Mouse (Mus musculus): Measurements from ENCODE around the gene Kcnj10. TPM values are rescaled to one million over a fixed set of nuclear protein-coding genes. Genes with fewer than 3 reads are reported as not detected.

Gene Kcnj10
- polyA plus RNA-seq, 1 experiment: 3.9 TPM

DNA sequence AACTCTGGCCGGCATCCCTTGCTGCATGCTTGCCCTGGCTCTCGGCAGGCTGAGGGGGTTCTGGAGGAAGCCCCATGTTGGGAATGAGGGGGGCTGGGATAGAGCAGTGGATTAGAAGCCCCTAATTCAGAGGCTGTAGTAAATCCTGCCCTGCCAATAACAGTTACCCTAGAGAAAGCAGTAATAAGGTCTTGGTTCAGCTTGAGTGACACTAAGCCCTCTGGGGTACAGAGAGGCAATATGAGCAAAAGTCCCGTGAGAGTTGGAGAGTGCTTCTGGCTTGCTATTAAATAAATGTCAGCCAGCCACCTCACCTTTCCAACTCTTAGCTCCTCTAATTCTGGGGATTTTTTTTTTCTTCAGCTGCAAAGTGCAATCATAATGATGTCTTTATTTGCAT, 14.3 kb downstream of the Kcnj10 start:
- no peak overlapping the region for H3K4me3 ChIP-seq (ENCODE audit: control insufficient read depth, insufficient read depth, low read length)
- TF ChIP-seq POLR2A (IDR thresholded peaks at IDR 0.05; ENCODE audit: control insufficient read depth, extremely low read depth, insufficient read depth, low read length, poor library complexity) (no peak), CTCF (IDR thresholded peaks at IDR 0.05; ENCODE audit: borderline replicate concordance, control insufficient read depth, extremely low read depth, insufficient read depth, low read length, poor library complexity) (no peak)
- no peaks in the 10 kb centered on the region for H3K4me1 ChIP-seq (replicated peaks; ENCODE audit: control insufficient read depth, insufficient read depth, low read length)
- no peak overlapping the region for H3K27ac ChIP-seq (ENCODE audit: control insufficient read depth, insufficient read depth, low read length)
- H3K36me3 ChIP-seq (ENCODE audit: control insufficient read depth, insufficient read depth, low read length): no peaks in the 10 kb centered on the region
- no peaks in the 10 kb centered on the region for H3K27me3 ChIP-seq (ENCODE audit: control insufficient read depth, insufficient read depth, low read length)
- WGBS: 87% methylated on average over 3 of the region's 3 CpGs
- DNase-seq: no peak

- WGBS: 0% methylated on average over 1 of the region's 1 CpGs
Observed at GRCm38 (mm10) chr1:172357550-172357949, 16.5 kb downstream of the Kcnj10 start.

DNA sequence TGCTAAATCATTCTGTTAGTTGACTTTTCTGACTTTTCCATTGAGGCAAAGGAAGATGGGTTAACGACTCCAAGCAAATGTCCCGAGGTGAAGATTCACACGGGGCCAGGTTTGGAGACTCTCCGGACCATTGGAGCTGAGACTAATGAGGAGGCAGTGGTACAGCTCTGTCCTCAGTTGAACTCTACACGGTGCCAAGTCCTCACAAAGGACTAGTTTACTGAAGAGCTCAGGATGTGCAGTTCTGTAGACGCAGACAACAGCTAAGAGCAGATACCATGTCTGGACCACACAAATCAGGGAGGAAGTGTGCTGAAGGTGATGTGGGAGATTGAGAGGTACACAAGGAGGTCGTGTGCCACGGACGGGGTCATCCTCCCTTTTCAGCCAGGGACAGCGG, 17.3 kb downstream of the Kcnj10 start:
- Histone ChIP-seq H3K4me1 (replicated peaks; ENCODE audit: control insufficient read depth, insufficient read depth, low read length) (no peaks in the 10 kb centered on the region), H3K4me3 (ENCODE audit: control insufficient read depth, insufficient read depth, low read length) (no peak overlapping the region), H3K27ac (ENCODE audit: control insufficient read depth, insufficient read depth, low read length) (no peak overlapping the region), H3K27me3 (ENCODE audit: control insufficient read depth, insufficient read depth, low read length) (no peaks in the 10 kb centered on the region), H3K36me3 (ENCODE audit: control insufficient read depth, insufficient read depth, low read length) (no peaks in the 10 kb centered on the region)
- DNase-seq: no peak
- TF ChIP-seq POLR2A (IDR thresholded peaks at IDR 0.05; ENCODE audit: control insufficient read depth, extremely low read depth, insufficient read depth, low read length, poor library complexity) (no peak), CTCF (IDR thresholded peaks at IDR 0.05; ENCODE audit: borderline replicate concordance, control insufficient read depth, extremely low read depth, insufficient read depth, low read length, poor library complexity) (no peak)
- WGBS: 85% methylated on average over 10 of the region's 10 CpGs

More at GRCm38 (mm10) chr1:172357550-172357949, 16.5 kb downstream of the Kcnj10 start:
- no peak overlapping the region for H3K27ac ChIP-seq (ENCODE audit: control insufficient read depth, insufficient read depth, low read length)
- TF ChIP-seq POLR2A (IDR thresholded peaks at IDR 0.05; ENCODE audit: control insufficient read depth, extremely low read depth, insufficient read depth, low read length, poor library complexity) (no peak), CTCF (IDR thresholded peaks at IDR 0.05; ENCODE audit: borderline replicate concordance, control insufficient read depth, extremely low read depth, insufficient read depth, low read length, poor library complexity) (peak; percentile 90)
- no peak overlapping the region for H3K4me3 ChIP-seq (ENCODE audit: control insufficient read depth, insufficient read depth, low read length)
- peak; percentile 61 for DNase-seq
- no peaks in the 10 kb centered on the region for H3K27me3 ChIP-seq (ENCODE audit: control insufficient read depth, insufficient read depth, low read length)
- H3K4me1 ChIP-seq (replicated peaks; ENCODE audit: control insufficient read depth, insufficient read depth, low read length): no peaks in the 10 kb centered on the region
- H3K36me3 ChIP-seq (ENCODE audit: control insufficient read depth, insufficient read depth, low read length): no peaks in the 10 kb centered on the region

DNA sequence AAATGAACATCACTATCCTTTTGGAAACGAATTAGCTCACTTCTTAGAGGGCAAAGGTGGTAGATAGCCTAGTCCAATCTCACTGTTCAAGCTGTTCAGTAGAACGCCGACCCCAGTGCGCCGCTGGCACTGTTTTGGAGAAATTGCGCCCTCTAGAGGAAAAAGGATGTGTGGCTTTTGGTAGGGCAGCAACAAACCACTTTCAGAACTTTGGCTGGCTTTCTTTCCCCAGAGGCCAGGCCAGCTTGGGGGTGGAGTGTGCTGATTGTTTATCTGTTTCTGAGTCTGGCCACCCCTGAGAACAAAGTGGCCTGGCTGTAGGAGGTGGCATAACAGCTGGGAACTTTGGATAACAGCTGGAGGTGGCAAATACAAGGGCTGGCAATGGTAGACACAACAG, 23.7 kb downstream of the Kcnj10 start:
- DNase-seq: peak; percentile 43
- Histone ChIP-seq H3K27ac (ENCODE audit: control insufficient read depth, insufficient read depth, low read length) (no peak overlapping the region), H3K36me3 (ENCODE audit: control insufficient read depth, insufficient read depth, low read length) (no peaks in the 10 kb centered on the region), H3K27me3 (ENCODE audit: control insufficient read depth, insufficient read depth, low read length) (no peaks in the 10 kb centered on the region), H3K4me1 (replicated peaks; ENCODE audit: control insufficient read depth, insufficient read depth, low read length) (peaks cover 7% of the 10 kb centered on the region), H3K4me3 (ENCODE audit: control insufficient read depth, insufficient read depth, low read length) (no peak overlapping the region)
- 25% methylated on average over 6 of the region's 6 CpGs for WGBS
- TF ChIP-seq CTCF (IDR thresholded peaks at IDR 0.05; ENCODE audit: borderline replicate concordance, control insufficient read depth, extremely low read depth, insufficient read depth, low read length, poor library complexity) (peak; percentile 63; the same call in 1 of the 2 replicates), POLR2A (IDR thresholded peaks at IDR 0.05; ENCODE audit: control insufficient read depth, extremely low read depth, insufficient read depth, low read length, poor library complexity) (no peak)

- no peaks in the 10 kb centered on the region for H3K36me3 ChIP-seq (ENCODE audit: control insufficient read depth, insufficient read depth, low read length)
- 22% methylated on average over 23 of the region's 23 CpGs for WGBS
- TF ChIP-seq POLR2A (IDR thresholded peaks at IDR 0.05; ENCODE audit: control insufficient read depth, extremely low read depth, insufficient read depth, low read length, poor library complexity) (no peak), CTCF (IDR thresholded peaks at IDR 0.05; ENCODE audit: borderline replicate concordance, control insufficient read depth, extremely low read depth, insufficient read depth, low read length, poor library complexity) (peak; percentile 85; the same call in 1 of the 2 replicates)
- no peak overlapping the region for H3K27ac ChIP-seq (ENCODE audit: control insufficient read depth, insufficient read depth, low read length)
- H3K4me3 ChIP-seq (ENCODE audit: control insufficient read depth, insufficient read depth, low read length): no peak overlapping the region
- H3K27me3 ChIP-seq (ENCODE audit: control insufficient read depth, insufficient read depth, low read length): no peaks in the 10 kb centered on the region
- peaks cover 7% of the 10 kb centered on the region for H3K4me1 ChIP-seq (replicated peaks; ENCODE audit: control insufficient read depth, insufficient read depth, low read length)
- peak; percentile 89 for DNase-seq
Observed at GRCm38 (mm10) chr1:172368768-172369418, 27.9 kb downstream of the Kcnj10 start.

DNA sequence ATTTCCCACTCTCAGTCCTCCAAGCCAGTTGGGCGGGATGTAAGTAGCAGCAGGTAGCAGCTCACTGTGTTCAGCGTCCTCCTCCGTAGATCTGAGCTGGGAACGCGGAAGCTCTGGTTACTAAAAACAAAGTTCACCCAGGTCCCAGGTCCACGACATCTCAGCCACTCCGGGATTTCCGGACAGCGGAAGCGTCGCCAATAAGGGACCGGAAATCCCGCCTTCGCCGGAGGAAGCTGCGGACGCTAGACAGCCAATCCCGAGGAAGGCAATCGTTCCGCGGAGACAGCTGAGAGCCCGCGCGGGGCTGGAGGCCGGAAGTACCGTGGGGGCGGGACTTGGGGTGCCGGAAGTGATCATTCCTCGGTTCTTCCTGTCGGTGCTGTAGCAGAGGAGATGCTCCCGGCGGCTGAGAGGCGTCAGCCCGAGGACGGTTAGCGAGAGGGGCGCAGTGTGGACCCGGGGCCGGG, 35.2 kb downstream of the Kcnj10 start, which contains the start of gene Pigm:
Gene Pigm (plus strand): TSS at position 349 of the 470 bp plus-strand sequence.
- Histone ChIP-seq H3K27ac (ENCODE audit: control insufficient read depth, insufficient read depth, low read length) (peak within 1 kb of the TSS; percentile 80), H3K4me3 (ENCODE audit: control insufficient read depth, insufficient read depth, low read length) (peak within 1 kb of the TSS; percentile 83), H3K27me3 (ENCODE audit: control insufficient read depth, insufficient read depth, low read length) (no peaks in the 10 kb centered on the region), H3K4me1 (replicated peaks; ENCODE audit: control insufficient read depth, insufficient read depth, low read length) (peaks cover 8% of the 10 kb centered on the region), H3K36me3 (ENCODE audit: control insufficient read depth, insufficient read depth, low read length) (no peaks in the 10 kb centered on the region)
- WGBS: under 1% methylated on average over 39 of the region's 39 CpGs
- no peak for TF ChIP-seq CTCF (IDR thresholded peaks at IDR 0.05; ENCODE audit: borderline replicate concordance, control insufficient read depth, extremely low read depth, insufficient read depth, low read length, poor library complexity)
- peak; percentile 76; the same call in 1 of the 2 replicates for TF ChIP-seq POLR2A (IDR thresholded peaks at IDR 0.05; ENCODE audit: control insufficient read depth, extremely low read depth, insufficient read depth, low read length, poor library complexity)
- peak; percentile 98 for DNase-seq
